Mouse (Mus musculus) kidney, adult 2 months (tissue): ENCODE results near the gene Evx2. TPM values are rescaled to one million over a fixed set of nuclear protein-coding genes. Genes with fewer than 3 reads are reported as not detected.

Experiments
- DNase-seq: peaks from one replicate; pipeline ENCODE4 v3.0.0; 2021
- H3K27ac ChIP-seq: fragments of 200-500 bp; 2 replicates; pipeline ENCODE4 v1.5.1; 2012; ENCODE audit warnings: low read depth, low read length, control low read depth, inconsistent platforms; ENCODE audit not compliant: insufficient read depth
- H3K27me3 ChIP-seq: fragments of 200-500 bp; replicated peaks from 2 replicates; pipeline ENCODE4 v1.6.1; 2012; ENCODE audit warnings: mild to moderate bottlenecking, moderate library complexity, low read length, inconsistent platforms; ENCODE audit not compliant: control insufficient read depth, insufficient read depth
- H3K36me3 ChIP-seq: fragments of 200-500 bp; 2 replicates; pipeline ENCODE4 v1.6.1; 2012; ENCODE audit warnings: mild to moderate bottlenecking, moderate library complexity, low read length, inconsistent platforms; ENCODE audit not compliant: control insufficient read depth, insufficient read depth
- H3K4me1 ChIP-seq: fragments of 200-500 bp; 2 replicates; pipeline ENCODE4 v1.6.1; 2011; ENCODE audit warnings: low read length; ENCODE audit not compliant: control insufficient read depth, insufficient read depth
- H3K4me3 ChIP-seq: fragments of 200-500 bp; 2 replicates; pipeline ENCODE4 v1.5.1; 2011; ENCODE audit warnings: mild to moderate bottlenecking, low read depth, low read length, control low read depth; ENCODE audit not compliant: insufficient read depth
- CTCF ChIP-seq: fragments of 200-500 bp; conservative IDR thresholded peaks from 2 replicates; pipeline ENCODE4 v1.5.1; 2011; ENCODE audit warnings: low read depth, mild to moderate bottlenecking, control low read depth, low read length, moderate library complexity, mixed read lengths; ENCODE audit not compliant: insufficient read depth, insufficient read length
- POLR2A ChIP-seq: fragments of 200-500 bp; IDR thresholded peaks from one replicate; pipeline ENCODE4 v1.6.1; 2011; ENCODE audit warnings: low read depth, low read length, control low read depth
- WGBS: fragments of 180-500 bp; shearing (Covaris S2); methylation state at CpG from one replicate; pipeline ENCODE4 v1.1.7; 2018; 5-methylcytosine and 5-hydroxymethylcytosine counted together
- polyA plus RNA-seq: library from polyadenylated mRNA; depleted of rRNA; stranded (reverse); fragments of >200 nt; gene quantifications from 2 replicates; pipeline ENCODE4 v1.2.3, GENCODE M21; 2012; rRNA removed

The Evx2 gene
- polyA plus RNA-seq, 1 experiment: not detected

GRCm38 (mm10) chr2:74604011-74604410 is 55.3 kb downstream of the Evx2 start:
- Histone ChIP-seq H3K27ac (no peak overlapping the region), H3K27me3 (no peaks in the 10 kb centered on the region), H3K4me3 (no peak overlapping the region), H3K36me3 (no peaks in the 10 kb centered on the region), H3K4me1 (no peaks in the 10 kb centered on the region)
- 56% methylated on average over 3 of the region's 3 CpGs for WGBS
- DNase-seq: no peak
- TF ChIP-seq CTCF (no peak), POLR2A (no peak)

Other genes starting within 250 kb of the Evx2 start
- 2.6 and 3.5 TPM in 2 replicates for gene Lnpk, start 80.1 kb downstream of the Evx2 start, polyA plus RNA-seq
- gene Hoxd13, start 8.8 kb upstream of the Evx2 start, polyA plus RNA-seq: not detected in 2 replicates
- gene Hoxd12, start 15.5 kb upstream of the Evx2 start, polyA plus RNA-seq: not detected in 2 replicates
- gene Hoxd11, start 20.0 kb upstream of the Evx2 start, polyA plus RNA-seq: 2.1 and 2.8 TPM in 2 replicates
- gene Hoxd10, start 32.4 kb upstream of the Evx2 start, polyA plus RNA-seq: 7.6 and 7.9 TPM in 2 replicates
- gene Hoxd9, start 38.2 kb upstream of the Evx2 start, polyA plus RNA-seq: 23.9 and 26.0 TPM in 2 replicates
- 45.8 and 46.2 TPM in 2 replicates for gene Hoxd8, start 45.1 kb upstream of the Evx2 start, polyA plus RNA-seq
- 10.2 and 10.7 TPM in 2 replicates for gene Hoxd3, start 52.4 kb upstream of the Evx2 start, polyA plus RNA-seq
- 20.3 and 31.4 TPM in 2 replicates for gene Hoxd4, start 52.4 kb upstream of the Evx2 start, polyA plus RNA-seq
- 5.5 and 7.8 TPM in 2 replicates for gene Gm28230, start 67.2 kb upstream of the Evx2 start, polyA plus RNA-seq
- 0.04 and 0.08 TPM in 2 replicates for gene Hoxd1, start 103.4 kb upstream of the Evx2 start, polyA plus RNA-seq
- 66.8 and 68.3 TPM in 2 replicates for gene Mtx2, start 166.2 kb upstream of the Evx2 start, polyA plus RNA-seq